Mouse (Mus musculus) E14TG2a.4 (cell line): ENCODE data around the gene Synpo2.

Source experiments
- H3K27me3 ChIP-seq: 2 replicates; pipeline ENCODE4 v1.6.1; 2014; ENCODE audit warnings: low read length, control low read depth; ENCODE audit not compliant: insufficient read depth
- H3K36me3 ChIP-seq: 2 replicates; pipeline ENCODE4 v1.6.1; 2014; ENCODE audit warnings: low read length, control low read depth; ENCODE audit not compliant: insufficient read depth
- H3K4me1 ChIP-seq: replicated peaks from 2 replicates; pipeline ENCODE4 v1.6.1; 2014; ENCODE audit warnings: low read depth, low read length, control low read depth
- H3K4me3 ChIP-seq: replicated peaks from 2 replicates; pipeline ENCODE4 v1.5.1; 2014; ENCODE audit warnings: mild to moderate bottlenecking, low read length
- H3K9me3 ChIP-seq: 2 replicates; pipeline ENCODE4 v1.6.1; 2014; ENCODE audit warnings: low read length, control low read depth
- CTCF ChIP-seq: conservative IDR thresholded peaks from 2 replicates; pipeline ENCODE4 v1.5.1; 2014; ENCODE audit warnings: low read length
- NANOG ChIP-seq: IDR thresholded peaks from 2 replicates; pipeline ENCODE4 v1.6.1; 2014; ENCODE audit warnings: borderline replicate concordance, low read length, mixed read lengths
- POU5F1 ChIP-seq: IDR thresholded peaks from 2 replicates; pipeline ENCODE4 v1.6.1; 2014; ENCODE audit warnings: low read length, borderline replicate concordance

The Synpo2 gene

DNA sequence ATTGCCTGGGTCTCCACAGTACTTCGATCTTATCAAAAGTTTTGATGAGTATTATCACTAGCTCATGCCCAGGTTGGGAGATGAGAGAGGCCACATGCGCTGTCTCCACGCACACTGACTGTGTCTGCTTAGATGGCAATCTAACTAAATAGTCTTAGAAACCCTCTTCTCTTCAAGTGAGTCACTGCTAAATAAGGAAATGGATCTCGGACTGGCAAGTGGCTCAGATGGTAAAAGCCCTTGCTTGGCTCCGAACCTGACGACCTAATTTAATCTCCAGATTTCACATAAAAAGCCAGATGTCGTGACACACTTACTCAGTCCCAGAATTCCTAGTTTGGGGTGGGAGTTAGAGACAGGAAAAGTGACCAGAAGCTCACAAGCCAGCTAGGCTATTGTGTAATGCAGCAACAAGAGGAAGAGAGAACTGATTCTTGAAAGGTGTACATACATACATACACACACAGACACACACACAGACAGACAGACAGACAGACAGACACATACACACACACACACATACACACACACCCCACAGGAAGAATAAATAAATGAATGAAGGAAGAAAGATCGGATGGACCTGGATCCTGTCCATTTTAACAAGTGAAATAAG lies 85.3 kb downstream of the Synpo2 start:
- TF ChIP-seq CTCF (no peak), POU5F1 (no peak), NANOG (no peak)
- Histone ChIP-seq H3K4me1 (no peaks in the 10 kb centered on the region), H3K27me3 (no peaks in the 10 kb centered on the region), H3K9me3 (no peaks in the 10 kb centered on the region), H3K4me3 (no peak overlapping the region), H3K36me3 (no peaks in the 10 kb centered on the region)

DNA sequence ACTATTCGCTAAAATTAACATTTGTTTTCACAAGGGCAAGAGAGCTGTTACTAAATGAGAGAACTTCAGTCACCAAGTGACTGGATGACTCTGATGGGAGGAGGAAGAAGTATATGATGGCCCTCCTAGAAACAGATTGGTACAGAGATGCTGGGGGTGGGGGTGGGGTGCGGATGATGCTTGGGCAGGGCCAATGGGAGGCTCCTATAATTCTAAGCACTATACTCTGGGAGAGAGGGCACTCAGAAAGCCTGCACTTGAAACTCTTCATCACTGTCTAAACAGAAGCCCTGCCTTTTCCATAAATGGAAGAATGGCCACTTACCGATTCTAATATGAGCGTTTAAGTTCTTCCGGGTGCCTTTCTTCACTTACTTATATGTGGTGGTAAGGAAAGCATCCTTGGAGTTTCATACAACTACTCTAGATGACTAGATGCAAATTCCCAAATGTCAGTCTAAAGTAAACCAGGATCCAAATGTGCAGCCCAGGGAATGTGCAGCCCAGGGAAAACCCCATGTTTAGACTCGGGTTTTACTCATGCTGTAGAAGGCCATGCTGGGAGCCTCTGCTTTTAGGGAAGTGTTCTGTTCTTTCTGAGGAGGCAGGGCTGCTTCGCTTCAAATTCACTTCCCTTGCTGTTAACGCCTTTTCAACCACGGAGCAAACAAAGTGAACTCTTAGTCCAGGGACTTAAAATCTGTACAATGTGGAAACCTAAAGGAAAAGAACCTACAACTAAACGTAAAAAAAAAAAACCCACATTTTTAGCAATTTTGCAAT lies 86.4 kb downstream of the Synpo2 start:
- Histone ChIP-seq H3K36me3 (no peaks in the 10 kb centered on the region), H3K4me3 (no peak overlapping the region), H3K9me3 (no peaks in the 10 kb centered on the region)

DNA sequence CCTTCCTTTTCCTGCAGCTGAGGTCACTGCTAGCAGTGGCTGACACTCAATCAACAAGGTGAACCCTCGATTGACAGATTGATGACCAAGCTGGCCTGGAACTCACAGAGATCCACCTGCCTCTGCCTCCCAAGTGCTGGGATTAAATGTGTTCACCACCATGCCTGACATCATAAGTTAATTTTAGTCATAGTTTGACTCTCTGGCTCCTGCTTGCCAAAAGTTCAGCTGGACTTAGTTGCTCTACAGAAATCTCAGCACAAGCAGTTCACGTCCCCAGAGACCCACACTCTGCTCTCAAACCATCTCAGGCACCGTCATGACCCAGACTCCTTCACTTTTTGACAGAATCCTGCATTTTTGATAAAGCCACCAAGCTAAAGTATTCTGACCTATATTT lies 87.3 kb downstream of the Synpo2 start:
- no peak overlapping the region for H3K4me3 ChIP-seq
- no peaks in the 10 kb centered on the region for H3K4me1 ChIP-seq
- TF ChIP-seq POU5F1: no peak
- no peak for TF ChIP-seq NANOG
- no peak for TF ChIP-seq CTCF
- H3K27me3 ChIP-seq: no peaks in the 10 kb centered on the region
- H3K36me3 ChIP-seq: no peaks in the 10 kb centered on the region
- H3K9me3 ChIP-seq: no peaks in the 10 kb centered on the region

More for the DNA sequence above, 86.4 kb downstream of the Synpo2 start:
- TF ChIP-seq CTCF (no peak), NANOG (no peak), POU5F1 (no peak)
- Histone ChIP-seq H3K27me3 (no peaks in the 10 kb centered on the region), H3K4me1 (no peaks in the 10 kb centered on the region)

DNA sequence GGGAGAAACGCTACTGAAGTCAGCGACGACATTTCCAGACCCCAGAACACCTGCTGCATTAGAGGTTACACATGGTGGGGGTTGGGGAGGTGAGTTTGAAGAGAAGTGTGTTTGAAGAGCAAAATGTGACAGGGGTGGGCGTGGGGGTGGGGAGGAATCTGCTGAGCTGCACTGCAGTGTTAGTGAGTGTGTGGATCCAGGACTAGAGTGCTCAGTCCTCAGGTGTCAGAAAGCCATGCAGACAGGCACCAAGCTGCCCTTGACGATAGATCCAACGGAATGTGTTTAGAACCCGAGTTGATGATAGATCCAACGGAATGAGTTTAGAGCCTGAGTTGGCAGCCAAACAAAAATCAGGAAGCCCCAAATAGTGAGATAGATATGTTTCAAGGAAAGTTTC lies 89.4 kb downstream of the Synpo2 start:
- Histone ChIP-seq H3K9me3 (no peaks in the 10 kb centered on the region), H3K27me3 (no peaks in the 10 kb centered on the region)
- TF ChIP-seq CTCF (no peak), NANOG (no peak), POU5F1 (no peak)

DNA sequence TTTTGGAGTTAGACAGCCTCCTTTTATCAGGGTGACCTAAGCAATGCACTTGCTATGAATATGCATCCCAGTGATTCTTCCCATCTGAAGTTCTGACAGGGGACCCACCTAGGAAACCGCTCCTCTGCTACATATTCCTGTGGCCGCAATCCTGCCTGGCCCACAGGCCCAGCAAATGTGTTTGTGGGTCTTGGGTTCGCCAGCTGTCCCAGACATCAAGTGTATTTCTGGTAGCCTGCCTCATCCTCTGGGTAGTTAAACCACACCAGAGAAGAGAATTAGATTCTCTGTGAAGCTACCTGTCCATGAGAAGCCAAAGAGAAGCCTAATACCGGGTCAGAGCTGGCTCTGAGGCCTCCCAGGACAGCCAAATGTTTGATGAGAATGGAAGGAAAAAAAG lies 90.0 kb downstream of the Synpo2 start:
- Histone ChIP-seq H3K36me3 (no peaks in the 10 kb centered on the region), H3K27me3 (no peaks in the 10 kb centered on the region), H3K4me1 (no peaks in the 10 kb centered on the region), H3K9me3 (no peaks in the 10 kb centered on the region), H3K4me3 (no peak overlapping the region)
- TF ChIP-seq POU5F1 (no peak), CTCF (no peak), NANOG (no peak)

More for the DNA sequence above, 89.4 kb downstream of the Synpo2 start:
- Histone ChIP-seq H3K36me3 (no peaks in the 10 kb centered on the region), H3K4me1 (no peaks in the 10 kb centered on the region), H3K4me3 (no peak overlapping the region)

DNA sequence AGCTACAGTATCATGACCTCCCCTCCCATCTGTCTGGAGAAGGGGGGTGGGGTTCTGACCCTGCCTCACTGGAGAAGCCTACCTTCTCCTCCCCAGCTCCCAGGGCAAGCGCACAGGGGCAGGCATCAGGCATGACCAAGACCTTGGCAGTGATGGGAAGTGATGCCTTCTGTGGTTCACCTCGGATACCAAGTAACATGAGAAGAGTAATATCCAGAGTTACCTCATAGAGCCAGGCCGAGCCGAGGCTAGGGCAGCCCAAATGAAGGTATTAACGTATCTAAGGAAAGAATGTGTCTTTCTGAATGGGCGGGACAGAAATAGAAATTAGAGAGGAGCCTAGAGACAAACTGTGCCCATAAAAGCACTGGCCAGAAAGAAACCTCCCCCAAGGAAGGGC lies 92.5 kb downstream of the Synpo2 start:
- Histone ChIP-seq H3K27me3 (no peaks in the 10 kb centered on the region), H3K4me1 (no peaks in the 10 kb centered on the region), H3K36me3 (no peaks in the 10 kb centered on the region), H3K4me3 (no peak overlapping the region), H3K9me3 (no peaks in the 10 kb centered on the region)
- TF ChIP-seq CTCF (no peak), NANOG (no peak), POU5F1 (no peak)

DNA sequence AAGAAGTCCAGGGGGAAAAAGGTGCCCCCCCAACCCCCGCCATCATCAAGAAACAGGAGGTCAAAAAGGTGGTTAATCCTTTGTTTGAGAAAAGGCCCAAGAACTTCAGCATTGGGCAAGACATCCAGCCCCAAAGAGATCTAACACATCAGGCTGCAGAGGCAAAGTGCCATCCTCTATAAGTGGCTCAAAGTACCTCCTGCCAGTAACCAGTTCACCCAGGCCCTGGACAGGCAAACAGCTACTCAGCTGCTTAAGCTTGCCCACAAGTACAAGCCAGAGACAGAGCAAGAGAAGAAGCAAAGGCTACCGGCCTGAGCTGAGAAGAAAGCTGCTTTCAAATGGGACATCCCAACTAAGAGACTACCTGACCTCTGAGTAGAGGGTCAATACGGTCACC lies 93.7 kb downstream of the Synpo2 start:
- TF ChIP-seq POU5F1: no peak
- TF ChIP-seq NANOG: no peak
- no peak for TF ChIP-seq CTCF
- no peaks in the 10 kb centered on the region for H3K9me3 ChIP-seq
- H3K4me3 ChIP-seq: no peak overlapping the region
- H3K4me1 ChIP-seq: no peaks in the 10 kb centered on the region
- no peaks in the 10 kb centered on the region for H3K27me3 ChIP-seq
- no peaks in the 10 kb centered on the region for H3K36me3 ChIP-seq

DNA sequence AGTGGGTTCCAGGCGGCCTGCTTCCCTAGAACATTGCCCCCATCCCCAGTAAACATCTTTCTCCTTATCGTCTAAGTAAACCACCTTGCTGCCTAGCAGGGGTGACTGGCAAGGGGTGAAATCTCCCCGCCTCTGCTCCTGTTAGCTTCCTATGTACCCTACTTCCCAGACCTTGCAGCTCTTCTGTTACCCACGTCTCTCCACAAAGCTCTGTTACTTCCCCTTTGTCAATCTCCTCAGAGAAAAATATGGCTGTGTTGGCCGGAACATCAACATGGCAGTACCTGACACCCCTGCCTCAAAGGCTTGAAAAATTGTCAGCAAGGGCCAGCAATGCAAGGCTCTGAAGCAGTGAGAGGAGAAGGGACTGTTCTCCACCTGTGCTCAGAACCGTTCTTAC lies 94.9 kb downstream of the Synpo2 start:
- Histone ChIP-seq H3K9me3 (no peaks in the 10 kb centered on the region), H3K4me3 (no peak overlapping the region), H3K27me3 (no peaks in the 10 kb centered on the region), H3K4me1 (no peaks in the 10 kb centered on the region), H3K36me3 (no peaks in the 10 kb centered on the region)
- no peak for TF ChIP-seq NANOG
- TF ChIP-seq POU5F1: no peak
- no peak for TF ChIP-seq CTCF
